ENCODE assay signal across 9 mouse cellular contexts in genomic region chr10:70135680-70136079, GRCm38 (mm10). TPM values are rescaled to one million over a fixed set of nuclear protein-coding genes. Genes with fewer than 3 reads are reported as not detected.
DNase-seq lines count a peak whose midpoint lies in the region; ATAC-seq and TF ChIP-seq lines count a peak whose summit lies in the region.
"Had no signal": no experiment of that assay in that cellular context is flagged by ENCODE, and none has a peak within 500 bp of the region (broad histone marks: within the 10 kb centered on the region; RNA-seq: fewer than 3 reads in every experiment).

No protein-coding gene starts in this region.

- H3K36me3 ChIP-seq in heart, embryonic 12.5 days: peaks cover 5% of the 10 kb centered on the region; the same call in 1 of the 2 replicates
- no peaks in the 10 kb centered on the region for H3K36me3 ChIP-seq in lung, embryonic 14.5 days (ENCODE audit: insufficient read depth)

- no peak overlapping the region for H3K4me3 ChIP-seq in heart, embryonic 12.5 days
- no peak overlapping the region for H3K4me3 ChIP-seq in lung, embryonic 14.5 days (ENCODE audit: low read depth, low read length)

- peak; percentile 64 for TF ChIP-seq CTCF in Patski (IDR thresholded peaks at IDR 0.05)
- peak; percentile 52 for TF ChIP-seq CTCF in lung, embryonic 14.5 days (IDR thresholded peaks at IDR 0.05; ENCODE audit: low read depth)

- CTCF ChIA-PET in Patski (lab: Charles Lee): interaction anchor here (0.6 to 1.4 kb wide), 4 partner anchors 10 to 580 kb away, joined by 3 to 4 read pairs (median 3); no protein-coding TSS in a partner anchor

- H3K27ac ChIP-seq in heart, embryonic 12.5 days (ENCODE audit: poor library complexity, severe bottlenecking): no peak overlapping the region
- H3K27ac ChIP-seq in lung, embryonic 14.5 days (ENCODE audit: low read depth): no peak overlapping the region

- H3K4me1 ChIP-seq in heart, embryonic 12.5 days (replicated peaks): peaks cover 62% of the 10 kb centered on the region
- H3K4me1 ChIP-seq in lung, embryonic 14.5 days (ENCODE audit: insufficient read depth): peaks cover 19% of the 10 kb centered on the region

- H3K9ac ChIP-seq in heart, embryonic 12.5 days: no peak overlapping the region
- H3K9ac ChIP-seq in lung, embryonic 14.5 days: no peak overlapping the region

- no peaks in the 10 kb centered on the region for H3K9me3 ChIP-seq in heart, embryonic 12.5 days (replicated peaks)
- no peaks in the 10 kb centered on the region for H3K9me3 ChIP-seq in lung, embryonic 14.5 days (ENCODE audit: low read depth, low read length)

- POLR2A ChIA-PET in Patski (lab: Charles Lee): no interaction called here

- H3K27me3 ChIP-seq in heart, embryonic 12.5 days (replicated peaks): no peaks in the 10 kb centered on the region
- no peaks in the 10 kb centered on the region for H3K27me3 ChIP-seq in Patski
- no peaks in the 10 kb centered on the region for H3K27me3 ChIP-seq in lung, embryonic 14.5 days (ENCODE audit: insufficient read depth, low read length)

- in situ Hi-C loops in Patski (cut with MboI; ENCODE audit: low pct_unique_long_range_greater_than_20kb): no loop called here

- WGBS in heart, embryonic 12.5 days: 80% methylated on average over 5 of the region's 5 CpGs
- WGBS in lung, embryonic 14.5 days: 79% methylated on average over 5 of the region's 5 CpGs

- no peak overlapping the region for H3K4me2 ChIP-seq in heart, embryonic 12.5 days
- H3K4me2 ChIP-seq in lung, embryonic 14.5 days: no peak overlapping the region

- peak; percentile 34 to 52 for DNase-seq in heart, postnatal 14 days
- DNase-seq in A20 (ENCODE audit: low read depth, low spot score): peak; percentile 71
- no peak for DNase-seq in Patski (ENCODE audit: low read depth, low spot score)
- peak; percentile 58 for DNase-seq in lung, embryonic 14.5 days
- no peak for DNase-seq in retina, embryonic 14.5 days (ENCODE audit: low spot score)
- DNase-seq in gastrocnemius, postnatal 14 days: no peak
- DNase-seq in Muller cell, postnatal 12 days (ENCODE audit: inconsistent ontology term): no peak

- no peak for ATAC-seq in heart, embryonic 12.5 days (ENCODE audit: insufficient number of reproducible peaks, low FRiP score)
- no peak for ATAC-seq in Patski
- ATAC-seq in lung, embryonic 14.5 days (ENCODE audit: insufficient read depth): no peak
- ATAC-seq: hindbrain, embryonic 16.5 days had no signal

- intact Hi-C loops in heart, postnatal 14 days (cut with DNase I): no loop called here
- intact Hi-C loops in gastrocnemius, postnatal 14 days (cut with DNase I; ENCODE audit: low total_unique reads): no loop called here

RNA-seq across cellular contexts. Expression of gene Ccdc6, which starts 38.8 kb away (rescaled TPM):
- total RNA-seq in heart, postnatal 14 days (2021): 10 to 100 TPM; 31.0 to 31.4 TPM
- 16.2 and 16.9 TPM in 2 replicates for polyA plus RNA-seq in heart, embryonic 12.5 days (2016; fragmentation: Nextera tagmentation; extraction: Ambion mirVana)
- 35.3 TPM for polyA plus RNA-seq in Patski (2021)
- polyA plus RNA-seq in lung, embryonic 14.5 days (2014; fragmentation: Nextera tagmentation; extraction: Ambion mirVana): 21.9 TPM in 2 replicates
- 10 to 100 TPM; 69.5 to 75.2 TPM for total RNA-seq in gastrocnemius, postnatal 14 days (2021)

Comparison
In these comparisons a context has a peak if more than half of its experiments do, and no peak if none do; other contexts are left out.
1. DNase-seq: peak in heart, postnatal 14 days (2 of 2), A20 (single experiment) and lung, embryonic 14.5 days (single experiment); none in Patski (single experiment), retina, embryonic 14.5 days (single experiment), gastrocnemius, postnatal 14 days (single experiment) and Muller cell, postnatal 12 days (single experiment).